Mouse (Mus musculus) kidney, postnatal 10 days (tissue): ENCODE measurements around the gene St3gal6.

ENCODE experiments used
- DNase-seq: peaks from one replicate; pipeline ENCODE4 v3.0.0; 2021; ENCODE audit warnings: mixed read lengths

The St3gal6 gene

GRCm38 (mm10) chr16:58523972-58524850 lies at the start of gene St3gal6:
TSS of gene St3gal6 (minus strand) at chr16:58524243.
- DNase-seq: no peak

GRCm38 (mm10) chr16:58570694-58571264 lies 46.7 kb upstream of the St3gal6 start:
- DNase-seq: no peak

- no peak for DNase-seq
Observed at GRCm38 (mm10) chr16:58561196-58561595, 37.2 kb upstream of the St3gal6 start.

GRCm38 (mm10) chr16:58556067-58556830 lies 32.2 kb upstream of the St3gal6 start:
- no peak for DNase-seq

- DNase-seq: no peak
Observed at GRCm38 (mm10) chr16:58554673-58555072, 30.6 kb upstream of the St3gal6 start.

- no peak for DNase-seq
Observed at GRCm38 (mm10) chr16:58548042-58548441, 24.0 kb upstream of the St3gal6 start.

- DNase-seq: no peak
Observed at GRCm38 (mm10) chr16:58546128-58546527, 22.1 kb upstream of the St3gal6 start.

GRCm38 (mm10) chr16:58539490-58539889 lies 15.4 kb upstream of the St3gal6 start:
- no peak for DNase-seq

- no peak for DNase-seq
Observed at GRCm38 (mm10) chr16:58539011-58539410, 15.0 kb upstream of the St3gal6 start.

GRCm38 (mm10) chr16:58536076-58536475 lies 12.0 kb upstream of the St3gal6 start:
- DNase-seq: no peak

GRCm38 (mm10) chr16:58535236-58535635 lies 11.2 kb upstream of the St3gal6 start:
- no peak for DNase-seq

- no peak for DNase-seq
Observed at GRCm38 (mm10) chr16:58534245-58535142, 10.5 kb upstream of the St3gal6 start.

GRCm38 (mm10) chr16:58533742-58534141 lies 9.7 kb upstream of the St3gal6 start:
- no peak for DNase-seq

GRCm38 (mm10) chr16:58533254-58533653 lies 9.2 kb upstream of the St3gal6 start:
- no peak for DNase-seq

- no peak for DNase-seq
Observed at GRCm38 (mm10) chr16:58532511-58532910, 8.5 kb upstream of the St3gal6 start.

GRCm38 (mm10) chr16:58527817-58528216 lies 3.8 kb upstream of the St3gal6 start:
- no peak for DNase-seq

- no peak for DNase-seq
Observed at GRCm38 (mm10) chr16:58526729-58527128, 2.7 kb upstream of the St3gal6 start.

- no peak for DNase-seq
Observed at GRCm38 (mm10) chr16:58525832-58526231, 1.8 kb upstream of the St3gal6 start.

- peak; percentile 82 for DNase-seq
Observed at GRCm38 (mm10) chr16:58523044-58523859, 791 bp downstream of the St3gal6 start.

- DNase-seq: no peak
Observed at GRCm38 (mm10) chr16:58522677-58523043, 1.4 kb downstream of the St3gal6 start.

GRCm38 (mm10) chr16:58521900-58522299 lies 2.1 kb downstream of the St3gal6 start:
- no peak for DNase-seq

- no peak for DNase-seq
Observed at GRCm38 (mm10) chr16:58521182-58521581, 2.9 kb downstream of the St3gal6 start.
